Mouse (Mus musculus): ENCODE measurements around the gene Rec8. TPM values are rescaled to one million over a fixed set of nuclear protein-coding genes. Genes with fewer than 3 reads are reported as not detected.

Rec8 gene
- polyA plus RNA-seq, 1 experiment from 2014 or later = 17.5 TPM

GRCm38 (mm10) chr14:55589771-55590448, 27.9 kb upstream of the Rec8 start:
- no peak for ATAC-seq (ENCODE audit: low FRiP score, low TSS enrichment)
- H3K36me3 ChIP-seq (ENCODE audit: control insufficient read depth, insufficient read depth, low read length) = peaks cover 17% of the 10 kb centered on the region
- peaks cover 17% of the 10 kb centered on the region for H3K4me1 ChIP-seq (ENCODE audit: control insufficient read depth, insufficient read depth, low read length)
- H3K27ac ChIP-seq (ENCODE audit: low read depth, low read length) = peak overlapping the region; percentile 71; the same call in 1 of the 2 replicates
- H3K4me2 ChIP-seq (replicated peaks; ENCODE audit: low read depth, low read length) = peak overlapping the region; percentile 89
- peak overlapping the region; percentile 96 for H3K4me3 ChIP-seq (ENCODE audit: low read length)
- H3K9ac ChIP-seq (ENCODE audit: low read depth, low read length) = peak overlapping the region; percentile 75; the same call in 1 of the 2 replicates
- H3K9me3 ChIP-seq (ENCODE audit: control insufficient read depth, low read length) = no peaks in the 10 kb centered on the region
- no peaks in the 10 kb centered on the region for H3K27me3 ChIP-seq (ENCODE audit: control insufficient read depth, insufficient read depth, low read length)
- 82% methylated on average over 11 of the region's 11 CpGs for WGBS

GRCm38 (mm10) chr14:55590748-55591330, 27.0 kb upstream of the Rec8 start, which contains the start of gene Psme2:
Gene Psme2, minus strand, starts transcription at chr14:55591113.
- H3K4me2 ChIP-seq (replicated peaks; ENCODE audit: low read depth, low read length) = peak within 1 kb of the TSS; percentile 89
- peak; percentile 97 for ATAC-seq (ENCODE audit: low FRiP score, low TSS enrichment)
- peaks cover 26% of the 10 kb centered on the region for H3K36me3 ChIP-seq (ENCODE audit: control insufficient read depth, insufficient read depth, low read length)
- peak within 1 kb of the TSS; percentile 95 for H3K27ac ChIP-seq (ENCODE audit: low read depth, low read length)
- WGBS = under 1% methylated on average over 22 of the region's 22 CpGs
- H3K9me3 ChIP-seq (ENCODE audit: control insufficient read depth, low read length) = no peaks in the 10 kb centered on the region
- peak within 1 kb of the TSS; percentile 80 for H3K9ac ChIP-seq (ENCODE audit: low read depth, low read length)
- H3K4me3 ChIP-seq (ENCODE audit: low read length) = peak within 1 kb of the TSS; percentile 96
- H3K27me3 ChIP-seq (ENCODE audit: control insufficient read depth, insufficient read depth, low read length) = no peaks in the 10 kb centered on the region
- peaks cover 17% of the 10 kb centered on the region for H3K4me1 ChIP-seq (ENCODE audit: control insufficient read depth, insufficient read depth, low read length)

DNA sequence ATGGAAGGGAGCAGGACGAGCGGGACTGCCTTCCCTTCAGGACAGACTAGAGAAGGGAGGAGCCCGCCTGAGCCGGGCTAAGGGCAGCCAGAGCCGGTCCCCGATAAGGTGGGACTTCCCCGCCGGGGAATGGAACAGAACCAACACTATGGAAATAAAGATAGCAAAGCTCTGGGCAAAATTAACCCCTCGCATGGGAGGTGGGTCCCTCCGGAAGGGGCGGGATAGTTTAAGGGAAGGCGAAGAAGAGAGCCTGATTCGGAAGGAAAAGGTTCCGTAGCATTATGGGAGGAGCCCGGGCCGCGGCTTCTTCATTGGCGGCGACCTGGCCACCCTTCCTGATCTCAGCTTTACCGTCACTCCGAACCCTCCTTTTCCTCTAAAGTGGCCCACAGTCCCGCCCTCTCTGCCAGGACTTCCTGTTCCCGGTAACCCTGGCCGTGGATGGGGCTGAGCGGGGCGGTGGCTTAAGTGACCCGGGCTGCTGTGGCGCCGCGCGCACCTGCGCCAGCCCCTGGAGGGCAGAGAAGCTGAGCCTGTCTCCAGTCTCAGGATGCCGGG, 26.4 kb upstream of the Rec8 start, which contains the start of gene Rnf31:
Rnf31 (plus strand) TSS at position 378 of the 561 bp plus-strand sequence.
- peak within 1 kb of the TSS; percentile 80 for H3K9ac ChIP-seq (ENCODE audit: low read depth, low read length)
- H3K27ac ChIP-seq (ENCODE audit: low read depth, low read length) = peak within 1 kb of the TSS; percentile 95
- H3K4me2 ChIP-seq (replicated peaks; ENCODE audit: low read depth, low read length) = peak within 1 kb of the TSS; percentile 89
- H3K27me3 ChIP-seq (ENCODE audit: control insufficient read depth, insufficient read depth, low read length) = no peaks in the 10 kb centered on the region
- under 1% methylated on average over 33 of the region's 33 CpGs for WGBS
- ATAC-seq (ENCODE audit: low FRiP score, low TSS enrichment) = peak; percentile 90
- no peaks in the 10 kb centered on the region for H3K9me3 ChIP-seq (ENCODE audit: control insufficient read depth, low read length)
- H3K4me3 ChIP-seq (ENCODE audit: low read length) = peak within 1 kb of the TSS; percentile 96
- peaks cover 17% of the 10 kb centered on the region for H3K4me1 ChIP-seq (ENCODE audit: control insufficient read depth, insufficient read depth, low read length)
- H3K36me3 ChIP-seq (ENCODE audit: control insufficient read depth, insufficient read depth, low read length) = peaks cover 32% of the 10 kb centered on the region

- H3K4me3 ChIP-seq (ENCODE audit: low read length) = peak overlapping the region; percentile 96
- H3K9me3 ChIP-seq (ENCODE audit: control insufficient read depth, low read length) = no peaks in the 10 kb centered on the region
- peaks cover 37% of the 10 kb centered on the region for H3K36me3 ChIP-seq (ENCODE audit: control insufficient read depth, insufficient read depth, low read length)
- peaks cover 17% of the 10 kb centered on the region for H3K4me1 ChIP-seq (ENCODE audit: control insufficient read depth, insufficient read depth, low read length)
- peak overlapping the region; percentile 89 for H3K4me2 ChIP-seq (replicated peaks; ENCODE audit: low read depth, low read length)
- peak overlapping the region; percentile 80 for H3K9ac ChIP-seq (ENCODE audit: low read depth, low read length)
- ATAC-seq (ENCODE audit: low FRiP score, low TSS enrichment) = no peak
- H3K27me3 ChIP-seq (ENCODE audit: control insufficient read depth, insufficient read depth, low read length) = no peaks in the 10 kb centered on the region
- H3K27ac ChIP-seq (ENCODE audit: low read depth, low read length) = peak overlapping the region; percentile 95; the same call in 1 of the 2 replicates
- 3% methylated on average over 16 of the region's 16 CpGs for WGBS
These were observed 25.6 kb upstream of the Rec8 start for GRCm38 (mm10) chr14:55592226-55592625.

DNA sequence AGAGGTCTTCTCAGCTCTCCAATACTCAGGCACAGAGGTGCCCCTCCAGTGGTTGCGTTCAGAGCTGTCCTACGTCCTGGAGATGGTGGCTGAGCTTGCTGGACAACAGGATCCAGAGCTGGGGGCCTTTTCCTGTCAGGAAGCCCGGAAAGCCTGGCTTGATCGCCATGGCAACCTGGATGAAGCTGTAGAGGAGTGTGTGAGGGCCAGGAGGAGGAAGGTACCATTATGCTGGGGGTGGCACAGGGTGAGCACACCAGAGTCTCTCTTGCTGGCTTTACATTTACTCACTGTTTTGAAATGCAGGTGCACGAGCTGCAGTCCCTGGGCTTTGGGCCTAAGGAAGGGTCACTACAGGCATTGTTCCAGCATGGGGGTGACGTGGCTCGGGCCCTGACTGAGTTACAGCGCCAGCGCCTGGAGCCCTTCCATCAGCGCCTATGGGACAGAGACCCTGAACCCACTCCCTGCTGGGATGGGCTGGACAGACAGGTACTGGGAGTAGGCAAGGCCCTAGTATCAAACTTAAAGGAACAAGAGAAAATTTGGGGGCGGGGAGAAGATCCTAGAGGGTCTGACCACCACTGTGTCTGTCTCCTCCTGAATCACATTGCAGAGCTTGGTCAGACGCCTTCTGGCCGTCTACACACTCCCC, 21.7 kb upstream of the Rec8 start:
- H3K9ac ChIP-seq (ENCODE audit: low read depth, low read length) = no peak overlapping the region
- no peaks in the 10 kb centered on the region for H3K27me3 ChIP-seq (ENCODE audit: control insufficient read depth, insufficient read depth, low read length)
- H3K27ac ChIP-seq (ENCODE audit: low read depth, low read length) = no peak overlapping the region
- peaks cover 65% of the 10 kb centered on the region for H3K36me3 ChIP-seq (ENCODE audit: control insufficient read depth, insufficient read depth, low read length)
- H3K9me3 ChIP-seq (ENCODE audit: control insufficient read depth, low read length) = no peaks in the 10 kb centered on the region
- H3K4me2 ChIP-seq (replicated peaks; ENCODE audit: low read depth, low read length) = no peak overlapping the region
- 80% methylated on average over 13 of the region's 13 CpGs for whole genome bisulfite sequencing
- ATAC-seq (ENCODE audit: low FRiP score, low TSS enrichment) = no peak
- H3K4me1 ChIP-seq (ENCODE audit: control insufficient read depth, insufficient read depth, low read length) = peaks cover 10% of the 10 kb centered on the region
- H3K4me3 ChIP-seq (ENCODE audit: low read length) = no peak overlapping the region

DNA sequence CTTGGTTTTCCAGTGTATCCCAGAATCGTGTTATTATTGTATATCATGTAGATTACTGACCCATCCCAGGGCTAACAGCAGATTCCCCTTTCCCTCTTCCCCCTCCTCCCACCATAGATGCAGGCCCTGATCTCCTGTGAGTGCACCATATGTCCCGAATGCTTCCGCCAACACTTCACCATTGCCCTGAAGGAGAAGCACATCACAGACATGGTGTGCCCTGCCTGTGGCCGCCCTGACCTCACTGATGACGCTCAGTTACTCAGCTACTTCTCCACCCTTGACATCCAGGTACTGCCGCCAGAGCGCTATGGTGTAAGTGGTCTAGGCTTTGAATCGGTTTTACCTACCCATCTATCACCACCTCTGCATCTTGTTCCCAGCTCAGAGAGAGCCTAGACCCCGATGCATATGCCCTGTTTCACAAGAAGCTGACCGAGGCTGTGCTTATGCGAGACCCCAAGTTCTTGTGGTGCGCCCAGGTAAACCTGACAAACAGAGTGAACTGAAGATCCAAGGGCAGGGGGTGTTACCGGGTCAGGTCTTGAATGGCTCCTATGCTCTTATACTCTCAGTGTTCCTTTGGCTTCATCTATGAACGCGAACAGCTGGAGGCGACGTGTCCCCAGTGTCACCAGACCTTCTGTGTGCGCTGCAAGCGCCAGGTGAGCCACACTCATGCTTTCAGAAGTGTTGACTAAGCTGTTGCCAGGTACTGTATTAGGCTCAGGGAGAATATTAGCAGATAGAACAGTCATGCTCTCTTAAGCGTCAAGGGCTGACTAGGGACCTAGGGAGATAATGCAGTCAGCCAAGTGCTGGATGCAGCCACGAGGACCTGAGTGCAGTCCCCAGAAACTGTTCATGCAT, 19.1 kb upstream of the Rec8 start:
- no peak overlapping the region for H3K27ac ChIP-seq (ENCODE audit: low read depth, low read length)
- WGBS = 88% methylated on average over 21 of the region's 21 CpGs

GRCm38 (mm10) chr14:55603271-55603632, 14.6 kb upstream of the Rec8 start, which contains the start of gene Irf9:
Gene Irf9, plus strand, starts transcription at chr14:55603571.
- Histone ChIP-seq H3K27ac (ENCODE audit: low read depth, low read length) (peak within 1 kb of the TSS; percentile 70), H3K9ac (ENCODE audit: low read depth, low read length) (peak within 1 kb of the TSS; percentile 52; the same call in 1 of the 2 replicates), H3K36me3 (ENCODE audit: control insufficient read depth, insufficient read depth, low read length) (peaks cover 65% of the 10 kb centered on the region), H3K4me2 (replicated peaks; ENCODE audit: low read depth, low read length) (peak within 1 kb of the TSS; percentile 41), H3K27me3 (ENCODE audit: control insufficient read depth, insufficient read depth, low read length) (no peaks in the 10 kb centered on the region), H3K4me1 (ENCODE audit: control insufficient read depth, insufficient read depth, low read length) (peaks cover 5% of the 10 kb centered on the region; the same call in 1 of the 2 replicates), H3K9me3 (ENCODE audit: control insufficient read depth, low read length) (no peaks in the 10 kb centered on the region), H3K4me3 (ENCODE audit: low read length) (peak within 1 kb of the TSS; percentile 33)
- 74% methylated on average over 7 of the region's 7 CpGs for WGBS
- ATAC-seq (ENCODE audit: low FRiP score, low TSS enrichment) = no peak

More for the DNA sequence above, 19.1 kb upstream of the Rec8 start:
- H3K36me3 ChIP-seq (ENCODE audit: control insufficient read depth, insufficient read depth, low read length) = peaks cover 79% of the 10 kb centered on the region
- H3K9me3 ChIP-seq (ENCODE audit: control insufficient read depth, low read length) = no peaks in the 10 kb centered on the region
- H3K27me3 ChIP-seq (ENCODE audit: control insufficient read depth, insufficient read depth, low read length) = no peaks in the 10 kb centered on the region
- no peaks in the 10 kb centered on the region for H3K4me1 ChIP-seq (ENCODE audit: control insufficient read depth, insufficient read depth, low read length)
- no peak overlapping the region for H3K4me2 ChIP-seq (replicated peaks; ENCODE audit: low read depth, low read length)
- no peak for ATAC-seq (ENCODE audit: low FRiP score, low TSS enrichment)
- no peak overlapping the region for H3K4me3 ChIP-seq (ENCODE audit: low read length)
- no peak overlapping the region for H3K9ac ChIP-seq (ENCODE audit: low read depth, low read length)

All from kidney, embryonic 14.5 days (tissue).